Comparison of ENCODE assay signal across 9 mouse cellular contexts in the genomic region with DNA sequence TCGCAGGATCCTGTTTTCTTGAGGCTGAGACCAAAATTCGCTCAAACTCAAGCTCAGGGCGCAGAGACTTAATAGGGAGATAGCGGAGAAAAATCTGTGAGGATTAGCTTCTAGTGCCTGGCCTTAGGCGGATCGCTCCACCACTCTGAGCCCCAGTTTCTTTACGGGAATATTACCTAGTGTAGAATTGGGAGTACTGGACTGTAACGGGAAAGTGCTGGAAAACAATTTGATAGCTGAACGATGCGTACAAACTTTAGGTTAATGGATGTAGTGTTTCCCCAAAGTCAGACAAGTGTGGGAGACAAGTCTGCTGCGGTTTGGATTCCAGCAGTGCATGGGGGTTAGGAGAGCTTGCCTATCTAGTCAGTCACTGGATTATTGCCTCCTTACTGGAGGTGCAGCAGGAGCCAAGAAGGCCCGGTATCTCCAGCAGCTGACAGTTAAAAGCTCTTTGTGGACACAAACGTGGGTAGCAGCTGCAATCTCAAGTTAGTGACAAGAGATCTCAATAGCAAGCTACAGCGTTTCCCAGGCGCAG. TPM values are rescaled to one million over a fixed set of nuclear protein-coding genes. Genes with fewer than 3 reads are reported as not detected.
DNase-seq lines count a peak whose midpoint lies in the region; ATAC-seq and TF ChIP-seq lines count a peak whose summit lies in the region.
"Had no signal": no experiment of that assay in that cellular context is flagged by ENCODE, and none has a peak within 500 bp of the region (broad histone marks: within the 10 kb centered on the region; RNA-seq: fewer than 3 reads in every experiment).

A gene (minus strand): TSS at position 101 of the 541 bp plus-strand sequence.

- peak within 1 kb of the TSS; percentile 99 for H3K9ac ChIP-seq in heart, adult 2 months (ENCODE audit: low read depth, low read length)
- peak within 1 kb of the TSS; percentile 76 for H3K9ac ChIP-seq in limb, embryonic 11.5 days (ENCODE audit: low read length)

- H3K36me3 ChIP-seq in heart, adult 2 months (ENCODE audit: control insufficient read depth, insufficient read depth, low read length): no peaks in the 10 kb centered on the region
- no peaks in the 10 kb centered on the region for H3K36me3 ChIP-seq in limb, embryonic 11.5 days (ENCODE audit: control insufficient read depth, insufficient read depth, low read length)
- no peaks in the 10 kb centered on the region for H3K36me3 ChIP-seq in myocyte (ENCODE audit: control insufficient read depth, insufficient read depth)

- H3K27me3 ChIP-seq in heart, adult 2 months (ENCODE audit: control insufficient read depth, insufficient read depth, low read length): no peaks in the 10 kb centered on the region
- no peaks in the 10 kb centered on the region for H3K27me3 ChIP-seq in limb, embryonic 11.5 days (ENCODE audit: control insufficient read depth, insufficient read depth, low read length)
- H3K27me3 ChIP-seq in myocyte (ENCODE audit: control insufficient read depth, insufficient read depth, insufficient read length): no peaks in the 10 kb centered on the region

- no peak within 1 kb of the TSS for H3ac ChIP-seq in myocyte (ENCODE audit: control insufficient read depth, insufficient read length)

- 16% methylated on average over 15 of the region's 15 CpGs for WGBS in heart, adult 2 months
- WGBS in limb, embryonic 11.5 days: 9% methylated on average over 15 of the region's 15 CpGs

- TF ChIP-seq CTCF in heart, adult 2 months (IDR thresholded peaks at IDR 0.05): no peak

- H3K4me1 ChIP-seq in heart, adult 2 months (ENCODE audit: control insufficient read depth, insufficient read depth, low read length): peaks cover 4% of the 10 kb centered on the region
- peaks cover 13% of the 10 kb centered on the region for H3K4me1 ChIP-seq in limb, embryonic 11.5 days (ENCODE audit: control insufficient read depth, insufficient read depth, low read length)

- 0 out of 2 replicates have a peak, but pooled peaks cover 2% of the 10 kb centered on the region for H3K9me3 ChIP-seq in limb, embryonic 11.5 days (ENCODE audit: control insufficient read depth, low read length)

- peak; percentile 51; the same call in 1 of the 2 replicates for ATAC-seq in limb, embryonic 11.5 days (ENCODE audit: insufficient number of reproducible peaks, low FRiP score, low TSS enrichment, low read depth)

- H3K4me3 ChIP-seq in heart, adult 2 months: peak within 1 kb of the TSS; percentile 65
- H3K4me3 ChIP-seq in limb, embryonic 11.5 days (ENCODE audit: low read depth, low read length): peak within 1 kb of the TSS; percentile 30
- no peak within 1 kb of the TSS for H3K4me3 ChIP-seq in myocyte

- intact Hi-C loops in heart, adult 2 months (cut with DNase I): loop anchor here (1.0 to 5.0 kb wide), 2 partner anchors 20 to 65 kb away; no protein-coding TSS in a partner anchor
- intact Hi-C loops in heart, postnatal 25 days (cut with DNase I): loop anchor here (2.0 to 5.0 kb wide), 3 partner anchors 18 to 50 kb away; a partner anchor contains a TSS

- TF ChIP-seq EP300 in heart, adult 2 months (IDR thresholded peaks at IDR 0.05; ENCODE audit: insufficient read depth, low read depth, low read length): no peak

- peak in 1 of 2 experiments; percentile 20 for DNase-seq in heart, adult 2 months
- DNase-seq in heart, postnatal 25 days (ENCODE audit: low spot score): no peak
- DNase-seq in brain, adult 2 months (ENCODE audit: low read depth, low spot score): peak; percentile 12
- DNase-seq in gastrocnemius, postnatal 10 days: no peak
- DNase-seq in limb, embryonic 11.5 days (ENCODE audit: low spot score): peak; percentile 55
- DNase-seq in spleen, adult 18-20 months: no peak
- DNase-seq in spleen, postnatal 4 days (ENCODE audit: low spot score in 2 of 2): no peak

- no peak for TF ChIP-seq POLR2A in heart, adult 2 months (IDR thresholded peaks at IDR 0.05; ENCODE audit: insufficient read depth, low read depth, low read length)
- TF ChIP-seq POLR2A in myocyte (IDR thresholded peaks at IDR 0.05; ENCODE audit: insufficient read length, low read depth): no peak

- peak within 1 kb of the TSS; percentile 47 for H3K4me2 ChIP-seq in limb, embryonic 11.5 days (ENCODE audit: low read depth, severe bottlenecking)
- peak within 1 kb of the TSS; percentile 12 for H3K4me2 ChIP-seq in myocyte (ENCODE audit: low read depth)

- H3K27ac ChIP-seq in heart, adult 2 months: peak within 1 kb of the TSS; percentile 95
- peak within 1 kb of the TSS; percentile 48 for H3K27ac ChIP-seq in limb, embryonic 11.5 days (replicated peaks; ENCODE audit: low read depth, low read length)

- no peaks in the 10 kb centered on the region for H3K79me2 ChIP-seq in heart, adult 2 months (replicated peaks; ENCODE audit: control insufficient read depth, insufficient read depth, low read length)
- no peaks in the 10 kb centered on the region for H3K79me2 ChIP-seq in myocyte (ENCODE audit: control insufficient read depth, insufficient read depth)

TF ChIP-seq in myocyte, 11 proteins besides CTCF, POLR2A, EP300 and RAD21:
- TF ChIP-seq SRF (IDR thresholded peaks at IDR 0.05; ENCODE audit: control insufficient read depth, insufficient read length, low read depth) (no peak), MYOG (IDR thresholded peaks at IDR 0.05; ENCODE audit: control insufficient read depth in 1 of 3, insufficient read depth in 1 of 3, insufficient read length in 2 of 3, low read depth in 2 of 3) (peak in 2 of 3 experiments; percentile 63 to 76), MAX (IDR thresholded peaks at IDR 0.05; ENCODE audit: low read depth) (no peak), MYOD1 (IDR thresholded peaks at IDR 0.05; ENCODE audit: control insufficient read depth in 1 of 3, insufficient read length in 2 of 3, low read depth in 2 of 3) (peak in 2 of 3 experiments; percentile 50 to 65)

RNA-seq across cellular contexts. Expression of the gene that starts here (rescaled TPM):
- total RNA-seq in heart, adult 2 months (2021): 1 to 10 TPM; 5.9 to 7.7 TPM
- polyA plus RNA-seq in heart, adult 2 months (2012; rRNA removed): 14.2 and 16.5 TPM in 2 replicates
- total RNA-seq in heart, postnatal 25 days (2021): 10 to 100 TPM in 1 of 2 experiments, 1 to 10 TPM in 1; 9.0 to 11.1 TPM
- 10 to 100 TPM; 20.7 to 29.0 TPM for total RNA-seq in gastrocnemius, postnatal 10 days (2021)
- 51.7 and 53.6 TPM in 2 replicates for polyA plus RNA-seq in limb, embryonic 11.5 days (2014; fragmentation: Nextera tagmentation; extraction: Ambion mirVana)
- polyA plus RNA-seq in myocyte (2012; fragmentation: generic; extraction: Trizol): 0.34 TPM
- total RNA-seq: MEL had no signal

Comparison
In these comparisons a context has a peak if more than half of its experiments do, and no peak if none do; other contexts are left out.
1. RNA of the gene that starts here (polyA plus RNA-seq): 51.7 to 53.6 TPM in limb, embryonic 11.5 days and 14.2 to 16.5 TPM in heart, adult 2 months; 0.34 TPM in myocyte (single experiment); every median in the first group is over 10 times any median in the second.
2. DNase-seq: peak in brain, adult 2 months (single experiment) and limb, embryonic 11.5 days (single experiment); none in heart, postnatal 25 days (single experiment), gastrocnemius, postnatal 10 days (single experiment), spleen, adult 18-20 months (0 of 2) and spleen, postnatal 4 days (0 of 2).